Mouse (Mus musculus): ENCODE results near the gene Gchfr. TPM values are rescaled to one million over a fixed set of nuclear protein-coding genes. Genes with fewer than 3 reads are reported as not detected.

Gchfr gene
- total RNA-seq (2023): not detected

GRCm38 (mm10) chr2:119166901-119167865, at the start of gene Gchfr:
Gene Gchfr, plus strand, starts transcription at chr2:119167773.

GRCm38 (mm10) chr2:119156681-119157572, 10.6 kb upstream of the Gchfr start, which contains the start of gene Rmdn3:
Gene Rmdn3, minus strand, starts transcription at chr2:119157034.

GRCm38 (mm10) chr2:119173991-119174651, 6.5 kb downstream of the Gchfr start, which contains the start of gene Gm14137:
Gene Gm14137, plus strand, starts transcription at chr2:119174509.

GRCm38 (mm10) chr2:119208344-119209175, 41.0 kb downstream of the Gchfr start, which contains the start of the genes Zfyve19 and Dnajc17:
Gene Zfyve19, plus strand, starts transcription at chr2:119208617.
Gene Dnajc17, minus strand, starts transcription at chr2:119208795.

Other genes with a start within 250 kb of the Gchfr start
- gene Chst14, start 241.3 kb upstream of the Gchfr start, total RNA-seq (2023): 1 to 10 TPM; 3.4 to 4.7 TPM
- gene Ccdc32, start 138.4 kb upstream of the Gchfr start, total RNA-seq (2023): 1 to 10 TPM; 6.5 to 8.6 TPM
- 1 to 10 TPM; 3.0 to 3.6 TPM for gene Rpusd2, start 133.0 kb upstream of the Gchfr start, total RNA-seq (2023)
- gene Knl1, start 120.7 kb upstream of the Gchfr start, total RNA-seq (2023): 10 to 100 TPM; 27.6 to 28.1 TPM
- 10 to 100 TPM; 17.5 to 20.2 TPM for gene Rad51, start 55.0 kb upstream of the Gchfr start, total RNA-seq (2023)
- gene Rmdn3, start 10.7 kb upstream of the Gchfr start, total RNA-seq (2023): 10 to 100 TPM; 14.0 to 15.0 TPM
- gene Gm14137, start 6.7 kb downstream of the Gchfr start, total RNA-seq (2023): under 1 TPM; 0.11 to 0.20 TPM
- gene Zfyve19, start 40.8 kb downstream of the Gchfr start, total RNA-seq (2023): 10 to 100 TPM; 18.0 to 23.8 TPM
- gene Dnajc17, start 41.0 kb downstream of the Gchfr start, total RNA-seq (2023): 10 to 100 TPM; 12.1 to 12.9 TPM
- gene Ppp1r14d, start 62.1 kb downstream of the Gchfr start, total RNA-seq (2023): not detected
- gene Spint1, start 69.6 kb downstream of the Gchfr start, total RNA-seq (2023): not detected
- 10 to 100 TPM; 10.1 to 10.3 TPM for gene Rhov, start 103.5 kb downstream of the Gchfr start, total RNA-seq (2023)
- 10 to 100 TPM; 35.4 to 41.3 TPM for gene Vps18, start 121.0 kb downstream of the Gchfr start, total RNA-seq (2023)
- not detected for gene Dll4, start 158.0 kb downstream of the Gchfr start, total RNA-seq (2023)
- gene Chac1, start 183.5 kb downstream of the Gchfr start, total RNA-seq (2023): 1 to 10 TPM; 6.4 to 6.8 TPM